Mouse (Mus musculus): ENCODE results near the gene Thrap3.

- TF ChIP-seq CTCF (IDR thresholded peaks at IDR 0.05; ENCODE audit: borderline replicate concordance, extremely low read depth, insufficient read depth, insufficient read length) (no peak), POLR2A (IDR thresholded peaks at IDR 0.05; ENCODE audit: borderline replicate concordance, extremely low read depth, insufficient read depth, insufficient read length, poor library complexity, severe bottlenecking) (no peak)
These were observed 49.7 kb downstream of the Thrap3 start for GRCm38 (mm10) chr4:126152864-126153263.
